Mouse (Mus musculus) intestine, postnatal 0 days (tissue): Measurements from ENCODE around the gene Tnfaip8l2. TPM values are rescaled to one million over a fixed set of nuclear protein-coding genes. Genes with fewer than 3 reads are reported as not detected.

Experiments used
- ATAC-seq: fragments of 200-750 bp; cut with Nextera tagmentation; 2 replicates; pipeline ENCODE4 v1.8.0; 2017; ENCODE audit warnings: mild to moderate bottlenecking, moderate TSS enrichment, moderate library complexity
- H3K27ac ChIP-seq: fragments of 300-500 bp; sonication (generic); 2 replicates; pipeline ENCODE4 v1.5.1; 2014; ENCODE audit warnings: mild to moderate bottlenecking, low read depth, low read length, moderate library complexity
- H3K27me3 ChIP-seq: fragments of 300-500 bp; sonication (generic); replicated peaks from 2 replicates; pipeline ENCODE4 v1.6.1; 2014; ENCODE audit warnings: low read length, mixed read lengths; ENCODE audit not compliant: control insufficient read depth, insufficient read depth
- H3K36me3 ChIP-seq: fragments of 300-500 bp; sonication (generic); 2 replicates; pipeline ENCODE4 v1.6.1; 2014; ENCODE audit warnings: mild to moderate bottlenecking, moderate library complexity; ENCODE audit not compliant: control insufficient read depth, insufficient read depth
- H3K4me1 ChIP-seq: fragments of 300-500 bp; sonication (generic); replicated peaks from 2 replicates; pipeline ENCODE4 v1.6.1; 2014; ENCODE audit warnings: antibody characterized with exemption, low read length, mixed read lengths; ENCODE audit not compliant: control insufficient read depth, insufficient read depth
- H3K4me2 ChIP-seq: fragments of 300-500 bp; sonication (generic); replicated peaks from 2 replicates; pipeline ENCODE4 v1.6.1; 2014; ENCODE audit warnings: low read depth, mild to moderate bottlenecking, moderate library complexity
- H3K4me3 ChIP-seq: fragments of 300-500 bp; sonication (generic); 2 replicates; pipeline ENCODE4 v1.5.1; 2014; ENCODE audit warnings: low read depth, low read length
- H3K9ac ChIP-seq: fragments of 300-500 bp; sonication (generic); 2 replicates; pipeline ENCODE4 v1.6.1; 2014; ENCODE audit warnings: mild to moderate bottlenecking, low read depth, low read length
- H3K9me3 ChIP-seq: fragments of 300-500 bp; sonication (generic); 2 replicates; pipeline ENCODE4 v1.6.1; 2016; ENCODE audit warnings: mixed run types; ENCODE audit not compliant: control insufficient read depth
- CTCF ChIP-seq: sonication (generic); IDR thresholded peaks from 2 replicates; pipeline ENCODE4 v1.5.1; 2016; ENCODE audit warnings: low read depth, mild to moderate bottlenecking, control low read depth, antibody characterized with exemption, moderate library complexity
- WGBS: fragments of 180-500 bp; shearing (Covaris S2); extraction: QIAGEN DNeasy Blood & Tissue Kit; methylation state at CpG from one replicate; pipeline ENCODE4 v1.1.7; 2014; 5-methylcytosine and 5-hydroxymethylcytosine counted together
- polyA plus RNA-seq: library from polyadenylated mRNA; unstranded; fragments of >200 nt; fragmentation: Nextera tagmentation; extraction: Ambion mirVana; gene quantifications from 2 replicates; pipeline ENCODE4 v1.2.1, GENCODE M21; 2015

The Tnfaip8l2 gene
- polyA plus RNA-seq, 1 experiment from 2014 or later, result 3.6 TPM

DNA sequence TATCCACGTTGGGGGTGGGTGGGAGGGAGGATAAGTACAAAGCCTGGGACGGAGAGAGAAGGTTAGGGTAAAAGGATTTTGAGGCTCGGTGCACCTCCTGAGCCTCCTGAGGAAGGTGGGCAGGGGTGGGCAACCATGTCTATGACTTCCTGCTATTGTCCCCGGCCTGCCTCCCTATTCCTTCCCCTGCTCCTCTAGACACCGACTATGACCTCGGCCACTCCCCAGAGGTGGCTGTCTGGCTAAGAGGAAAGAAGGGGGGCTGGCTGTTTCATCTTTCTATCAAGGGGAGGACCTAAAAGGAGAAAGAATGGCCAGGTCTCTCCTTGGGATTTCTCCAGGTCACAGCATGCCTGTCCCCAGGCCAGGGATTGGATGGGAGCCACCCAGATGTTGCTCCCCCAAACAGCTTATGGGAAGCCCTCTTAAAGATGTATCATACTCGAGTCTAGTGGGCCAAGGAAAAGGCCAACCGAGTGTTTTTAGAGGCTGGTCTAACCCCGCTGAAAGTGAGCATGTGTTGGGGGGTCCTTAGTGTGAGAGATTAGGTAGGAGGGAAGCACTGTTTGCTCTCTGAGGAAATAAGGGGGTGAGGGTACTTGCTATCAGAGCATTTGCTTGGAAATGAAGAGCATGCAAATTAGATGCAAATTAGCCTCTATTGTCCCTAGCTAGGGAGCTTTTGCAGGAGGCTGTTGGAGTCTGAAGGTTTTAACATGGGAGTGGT, 19.6 kb upstream of the Tnfaip8l2 start:
- no peak overlapping the region for H3K27ac ChIP-seq

GRCm38 (mm10) chr3:95161041-95161551, 18.9 kb upstream of the Tnfaip8l2 start:
- no peaks in the 10 kb centered on the region for H3K9me3 ChIP-seq
- no peak for ATAC-seq
- H3K4me2 ChIP-seq, result peak overlapping the region; percentile 97
- 4% methylated on average over 30 of the region's 30 CpGs for WGBS
- no peaks in the 10 kb centered on the region for H3K36me3 ChIP-seq
- TF ChIP-seq CTCF, result no peak
- H3K4me3 ChIP-seq, result peak overlapping the region; percentile 69
- H3K27ac ChIP-seq, result no peak overlapping the region
- H3K4me1 ChIP-seq, result peaks cover 5% of the 10 kb centered on the region; the same call in 1 of the 2 replicates
- H3K9ac ChIP-seq, result peak overlapping the region; percentile 40; the same call in 1 of the 2 replicates
- peaks cover 8% of the 10 kb centered on the region; the same call in 1 of the 2 replicates for H3K27me3 ChIP-seq

More for the DNA sequence above, 19.6 kb upstream of the Tnfaip8l2 start:
- H3K9ac ChIP-seq, result peak overlapping the region; percentile 40; the same call in 1 of the 2 replicates
- H3K9me3 ChIP-seq, result no peaks in the 10 kb centered on the region
- peaks cover 8% of the 10 kb centered on the region; the same call in 1 of the 2 replicates for H3K27me3 ChIP-seq
- H3K36me3 ChIP-seq, result no peaks in the 10 kb centered on the region
- peak overlapping the region; percentile 69 for H3K4me3 ChIP-seq
- no peak for TF ChIP-seq CTCF
- peaks cover 5% of the 10 kb centered on the region; the same call in 1 of the 2 replicates for H3K4me1 ChIP-seq
- H3K4me2 ChIP-seq, result peak overlapping the region; percentile 97
- WGBS, result 31% methylated on average over 9 of the region's 9 CpGs
- no peak for ATAC-seq

DNA sequence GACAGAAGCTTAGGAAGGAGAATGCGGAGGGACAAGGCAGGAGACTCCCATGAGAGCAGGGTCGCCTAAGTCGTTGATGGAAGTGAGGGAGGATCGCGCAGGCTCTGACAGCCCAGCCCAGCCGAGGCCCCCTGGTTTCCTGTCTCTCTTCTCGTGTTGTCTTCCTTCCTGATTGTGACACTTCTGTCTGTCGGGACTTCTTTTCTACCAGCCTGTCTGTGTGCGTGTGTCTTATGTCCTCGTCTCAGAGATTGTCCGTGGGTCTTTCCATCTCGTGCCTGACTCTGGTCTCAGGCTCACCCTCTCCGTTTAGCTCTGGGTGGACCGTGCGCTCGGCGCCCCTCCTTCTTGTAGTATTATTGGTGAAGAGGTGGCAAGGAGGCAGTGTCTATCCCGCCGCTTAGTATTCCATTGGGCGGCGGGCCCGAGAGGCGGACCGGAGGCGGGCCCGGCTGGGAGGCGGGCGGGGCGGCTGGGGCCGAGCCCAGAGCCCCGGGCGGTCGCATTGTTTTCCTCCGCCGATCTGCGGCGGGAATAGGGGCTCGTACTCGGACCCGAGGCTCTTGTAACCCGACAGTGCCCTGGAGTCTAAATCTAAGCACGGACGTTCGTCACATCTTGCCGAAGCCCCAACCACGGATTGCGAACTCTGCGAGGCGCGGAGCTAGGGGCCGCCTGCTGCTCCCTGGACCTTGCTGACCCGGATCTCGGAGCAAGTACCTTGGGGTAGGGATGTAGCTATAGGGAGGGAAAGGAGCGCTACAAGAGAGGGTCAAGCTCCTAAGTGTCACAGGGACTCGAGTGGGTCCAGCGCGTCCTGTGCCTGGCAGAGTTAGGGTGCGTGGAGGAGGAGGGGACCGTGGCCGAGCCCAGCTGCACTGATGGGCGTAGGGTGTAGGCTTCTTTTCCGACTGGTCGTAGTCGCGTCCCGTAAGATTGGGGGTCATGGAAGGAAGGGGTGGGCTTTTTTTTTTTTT, 18.1 kb upstream of the Tnfaip8l2 start, which contains the start of gene Sema6c:
TSS of gene Sema6c (plus strand) at position 471 of the 977 bp plus-strand sequence.
- H3K9ac ChIP-seq, result peak within 1 kb of the TSS; percentile 40; the same call in 1 of the 2 replicates
- TF ChIP-seq CTCF, result no peak
- H3K27ac ChIP-seq, result no peak within 1 kb of the TSS
- no peaks in the 10 kb centered on the region for H3K9me3 ChIP-seq
- peak within 1 kb of the TSS; percentile 69 for H3K4me3 ChIP-seq
- under 1% methylated on average over 66 of the region's 66 CpGs for WGBS
- peak; percentile 93 for ATAC-seq
- H3K27me3 ChIP-seq, result peaks cover 8% of the 10 kb centered on the region; the same call in 1 of the 2 replicates
- H3K4me1 ChIP-seq, result peaks cover 5% of the 10 kb centered on the region; the same call in 1 of the 2 replicates
- peak within 1 kb of the TSS; percentile 97 for H3K4me2 ChIP-seq
- no peaks in the 10 kb centered on the region for H3K36me3 ChIP-seq

GRCm38 (mm10) chr3:95159511-95159986, 17.4 kb upstream of the Tnfaip8l2 start:
- Histone ChIP-seq H3K27ac (no peak overlapping the region), H3K27me3 (peaks cover 8% of the 10 kb centered on the region; the same call in 1 of the 2 replicates), H3K36me3 (no peaks in the 10 kb centered on the region), H3K4me2 (peak overlapping the region; percentile 97), H3K9me3 (no peaks in the 10 kb centered on the region), H3K9ac (0 out of 2 replicates have a peak overlapping the region, but pooled peaks have one; percentile 11), H3K4me3 (peak overlapping the region; percentile 69), H3K4me1 (peaks cover 5% of the 10 kb centered on the region; the same call in 1 of the 2 replicates)
- 21% methylated on average over 8 of the region's 8 CpGs for WGBS
- TF ChIP-seq CTCF, result no peak
- no peak for ATAC-seq

DNA sequence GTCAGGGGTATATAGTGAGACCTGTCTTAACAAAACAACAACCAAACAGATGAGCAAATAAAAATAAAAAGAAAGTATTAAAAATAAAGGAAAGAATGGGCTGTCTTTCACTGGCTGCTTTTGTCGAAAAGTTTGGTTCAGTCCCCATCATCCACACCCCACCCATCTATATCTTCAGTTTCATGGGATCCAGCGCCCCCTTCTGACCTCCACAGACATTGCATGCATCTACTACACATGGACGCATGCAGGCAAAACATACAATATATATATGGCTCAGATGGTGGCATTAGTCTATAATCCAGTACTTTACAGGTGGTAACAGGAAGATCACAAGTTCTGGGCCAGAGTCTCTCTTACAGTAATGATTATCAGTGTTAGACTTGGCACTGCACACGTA, 11.7 kb upstream of the Tnfaip8l2 start:
- H3K9ac ChIP-seq, result no peak overlapping the region
- H3K4me2 ChIP-seq, result no peak overlapping the region
- ATAC-seq, result no peak
- no peaks in the 10 kb centered on the region for H3K9me3 ChIP-seq
- no peaks in the 10 kb centered on the region for H3K36me3 ChIP-seq
- H3K4me3 ChIP-seq, result no peak overlapping the region
- TF ChIP-seq CTCF, result peak; percentile 69
- H3K4me1 ChIP-seq, result no peaks in the 10 kb centered on the region
- no peaks in the 10 kb centered on the region for H3K27me3 ChIP-seq
- H3K27ac ChIP-seq, result no peak overlapping the region
- 57% methylated on average over 4 of the region's 4 CpGs for WGBS
